Comparison of ENCODE assay signal across 13 mouse cellular contexts in genomic region chr6:51320676-51321419, GRCm38 (mm10).
DNase-seq lines count a peak whose midpoint lies in the region; ATAC-seq and TF ChIP-seq lines count a peak whose summit lies in the region.
"Had no signal": no experiment of that assay in that cellular context is flagged by ENCODE, and none has a peak within 500 bp of the region (broad histone marks: within the 10 kb centered on the region; RNA-seq: fewer than 3 reads in every experiment).

No protein-coding gene starts in this region.

- TF ChIP-seq POLR2A in small intestine, adult 2 months (IDR thresholded peaks at IDR 0.05; ENCODE audit: low read depth, low read length): no peak

- 45% methylated on average over 8 of the region's 8 CpGs for WGBS in heart, embryonic 14.5 days
- WGBS in liver, embryonic 16.5 days (ENCODE audit: insufficient replicate concordance): 52% methylated on average over 8 of the region's 8 CpGs
- WGBS in embryonic facial prominence, embryonic 13.5 days: 56% methylated on average over 8 of the region's 8 CpGs
- 27% methylated on average over 8 of the region's 8 CpGs for WGBS in small intestine, adult 2 months

- 0 out of 2 replicates have a peak, but pooled peaks have one; percentile 21 for ATAC-seq in heart, embryonic 14.5 days (ENCODE audit: insufficient number of reproducible peaks, insufficient read depth, low FRiP score, low read depth)
- ATAC-seq in liver, embryonic 16.5 days (ENCODE audit: low read depth): peak; percentile 41; the same call in 1 of the 2 replicates
- no peak for ATAC-seq in embryonic facial prominence, embryonic 13.5 days (ENCODE audit: insufficient number of reproducible peaks, insufficient read depth, low FRiP score, low TSS enrichment, low read depth)
- ATAC-seq: CD4-positive, CD25-positive, alpha-beta regulatory T cell, adult 4 months had no signal

- peaks cover 22 to 38% of the 10 kb centered on the region in 2 experiments for H3K4me1 ChIP-seq in heart, embryonic 14.5 days (ENCODE audit: control insufficient read depth in 2 of 2, insufficient read depth in 2 of 2, low read length in 2 of 2)
- H3K4me1 ChIP-seq in liver, embryonic 16.5 days (ENCODE audit: control insufficient read depth, low read depth, low read length): no peaks in the 10 kb centered on the region
- peaks cover 13% of the 10 kb centered on the region for H3K4me1 ChIP-seq in embryonic facial prominence, embryonic 13.5 days
- H3K4me1 ChIP-seq in small intestine, adult 2 months (ENCODE audit: control insufficient read depth, insufficient read depth, insufficient read length, low read length): peaks cover 10% of the 10 kb centered on the region; the same call in 1 of the 2 replicates
- H3K4me1 ChIP-seq: megakaryocyte, embryonic 14.5 days had no signal

- peak overlapping the region; percentile 16; the same call in 1 of the 2 replicates for H3K4me2 ChIP-seq in heart, embryonic 14.5 days (ENCODE audit: low read length)
- H3K4me2 ChIP-seq in liver, embryonic 16.5 days (ENCODE audit: low read depth, low read length): no peak overlapping the region
- no peak overlapping the region for H3K4me2 ChIP-seq in embryonic facial prominence, embryonic 13.5 days

- H3K36me3 ChIP-seq in heart, embryonic 14.5 days (ENCODE audit: control insufficient read depth, insufficient read depth, low read length): no peaks in the 10 kb centered on the region
- H3K36me3 ChIP-seq in liver, embryonic 16.5 days (ENCODE audit: control insufficient read depth, insufficient read depth): no peaks in the 10 kb centered on the region
- H3K36me3 ChIP-seq in embryonic facial prominence, embryonic 13.5 days: no peaks in the 10 kb centered on the region
- H3K36me3 ChIP-seq in small intestine, adult 2 months (ENCODE audit: control insufficient read depth, insufficient read depth, low read length): no peaks in the 10 kb centered on the region

- H3K9me3 ChIP-seq in heart, embryonic 14.5 days (ENCODE audit: control insufficient read depth, low read length): no peaks in the 10 kb centered on the region
- H3K9me3 ChIP-seq in liver, embryonic 16.5 days (replicated peaks; ENCODE audit: control insufficient read depth, low read length): no peaks in the 10 kb centered on the region
- no peaks in the 10 kb centered on the region for H3K9me3 ChIP-seq in embryonic facial prominence, embryonic 13.5 days
- H3K9me3 ChIP-seq: megakaryocyte, embryonic 14.5 days had no signal

- H3K9ac ChIP-seq in heart, embryonic 14.5 days (ENCODE audit: low read length): peak overlapping the region; percentile 9; the same call in 1 of the 2 replicates
- no peak overlapping the region for H3K9ac ChIP-seq in liver, embryonic 16.5 days (ENCODE audit: low read depth, low read length)
- 0 out of 2 replicates have a peak overlapping the region, but pooled peaks have one; percentile 11 for H3K9ac ChIP-seq in embryonic facial prominence, embryonic 13.5 days

- no peak for DNase-seq in heart, postnatal 14 days
- no peak for DNase-seq in liver
- DNase-seq in cerebellum, postnatal 14 days: no peak
- DNase-seq: cerebellum, postnatal 25 days; lung, adult 2 months; right cerebral cortex, postnatal 14 days; thymus, postnatal 4 days had no signal

- H3K27ac ChIP-seq in heart, embryonic 14.5 days (replicated peaks in 1 of 2; ENCODE audit: control insufficient read depth in 1 of 2, insufficient read depth in 1 of 2, low read depth in 2 of 2, low read length in 2 of 2): peak overlapping the region; percentile 6 to 39; a peak in 2 of 4 replicates
- H3K27ac ChIP-seq in liver, embryonic 16.5 days (ENCODE audit: low read length): no peak overlapping the region
- no peak overlapping the region for H3K27ac ChIP-seq in embryonic facial prominence, embryonic 13.5 days
- H3K27ac ChIP-seq in small intestine, adult 2 months (ENCODE audit: insufficient read depth, low read depth, low read length): peak overlapping the region; percentile 43; the same call in 1 of the 2 replicates

- no peak overlapping the region for H3K4me3 ChIP-seq in heart, embryonic 14.5 days (ENCODE audit: control insufficient read depth in 1 of 2, insufficient read depth in 1 of 2, low read depth in 1 of 2, low read length in 2 of 2)
- no peak overlapping the region for H3K4me3 ChIP-seq in liver, embryonic 16.5 days (ENCODE audit: low read depth, low read length)
- no peak overlapping the region for H3K4me3 ChIP-seq in embryonic facial prominence, embryonic 13.5 days
- peak overlapping the region; percentile 31 for H3K4me3 ChIP-seq in small intestine, adult 2 months (ENCODE audit: low read depth, low read length)
- H3K4me3 ChIP-seq: megakaryocyte, embryonic 14.5 days had no signal

- intact Hi-C loops in heart, postnatal 14 days (cut with DNase I): no loop called here

- H3K27me3 ChIP-seq in heart, embryonic 14.5 days (ENCODE audit: control insufficient read depth, insufficient read depth, low read length): no peaks in the 10 kb centered on the region
- no peaks in the 10 kb centered on the region for H3K27me3 ChIP-seq in liver, embryonic 16.5 days (ENCODE audit: control insufficient read depth, insufficient read depth, low read depth, low read length)
- H3K27me3 ChIP-seq in embryonic facial prominence, embryonic 13.5 days: no peaks in the 10 kb centered on the region
- H3K27me3 ChIP-seq in small intestine, adult 2 months (ENCODE audit: control insufficient read depth, insufficient read depth, low read length): no peaks in the 10 kb centered on the region

- no peak for TF ChIP-seq CTCF in small intestine, adult 2 months (IDR thresholded peaks at IDR 0.05; ENCODE audit: extremely low read depth, insufficient read length, insufficient replicate concordance, low read depth, low read length)

Comparison
In these comparisons a context has a peak if more than half of its experiments do, and no peak if none do; other contexts are left out.
1. H3K27ac ChIP-seq: peak in heart, embryonic 14.5 days (2 of 2) and small intestine, adult 2 months (single experiment); none in liver, embryonic 16.5 days (single experiment) and embryonic facial prominence, embryonic 13.5 days (single experiment).